Mouse (Mus musculus) stomach, embryonic 14.5 days (tissue): ENCODE measurements around the gene Sox5. TPM values are rescaled to one million over a fixed set of nuclear protein-coding genes. Genes with fewer than 3 reads are reported as not detected.

Experiments
- ATAC-seq: fragments of 200-750 bp; cut with Nextera tagmentation; 2 replicates; pipeline ENCODE4 v1.8.0; 2017; ENCODE audit warnings: low read depth, moderate TSS enrichment; ENCODE audit not compliant: insufficient number of reproducible peaks, insufficient read depth, low FRiP score
- H3K27ac ChIP-seq: fragments of 300-500 bp; sonication (generic); 2 replicates; pipeline ENCODE4 v1.5.1; 2014; ENCODE audit warnings: mild to moderate bottlenecking, low read length, moderate library complexity, mixed read lengths
- H3K27me3 ChIP-seq: fragments of 300-500 bp; sonication (generic); 2 replicates; pipeline ENCODE4 v1.6.1; 2014; ENCODE audit warnings: low read length, control low read depth, mixed read lengths; ENCODE audit not compliant: control insufficient read depth, insufficient read depth
- H3K36me3 ChIP-seq: fragments of 300-500 bp; sonication (generic); 2 replicates; pipeline ENCODE4 v1.6.1; 2014; ENCODE audit warnings: mild to moderate bottlenecking, control low read depth, low read length, moderate library complexity, mixed read lengths; ENCODE audit not compliant: control insufficient read depth, insufficient read depth
- H3K4me1 ChIP-seq: fragments of 300-500 bp; sonication (generic); 2 replicates; pipeline ENCODE4 v1.6.1; 2014; ENCODE audit warnings: low read length, control low read depth, mixed read lengths; ENCODE audit not compliant: control insufficient read depth, insufficient read depth
- H3K4me2 ChIP-seq: fragments of 300-500 bp; sonication (generic); replicated peaks from 2 replicates; pipeline ENCODE4 v1.6.1; 2014; ENCODE audit warnings: low read depth, low read length, control low read depth
- H3K4me3 ChIP-seq: fragments of 300-500 bp; sonication (generic); 2 replicates; pipeline ENCODE4 v1.5.1; 2014; ENCODE audit warnings: low read depth, low read length, control low read depth
- H3K9ac ChIP-seq: fragments of 300-500 bp; sonication (generic); replicated peaks from 2 replicates; pipeline ENCODE4 v1.6.1; 2014; ENCODE audit warnings: low read depth, mild to moderate bottlenecking, control low read depth, low read length, moderate library complexity, mixed read lengths
- H3K9me3 ChIP-seq: fragments of 300-500 bp; sonication (generic); 2 replicates; pipeline ENCODE4 v1.6.1; 2016; ENCODE audit warnings: low read depth, low read length, control low read depth; ENCODE audit not compliant: control insufficient read depth
- WGBS: fragments of 180-500 bp; shearing (Covaris S2); extraction: QIAGEN DNeasy Blood & Tissue Kit; methylation state at CpG from one replicate; pipeline ENCODE4 v1.1.7; 2014; 5-methylcytosine and 5-hydroxymethylcytosine counted together
- polyA plus RNA-seq: library from polyadenylated mRNA; unstranded; fragments of >200 nt; fragmentation: Nextera tagmentation; extraction: Ambion mirVana; gene quantifications from 2 replicates; pipeline ENCODE4 v1.2.1, GENCODE M21; 2014

Sox5 gene
- polyA plus RNA-seq, 1 experiment from 2014 or later = 30.3 TPM

DNA sequence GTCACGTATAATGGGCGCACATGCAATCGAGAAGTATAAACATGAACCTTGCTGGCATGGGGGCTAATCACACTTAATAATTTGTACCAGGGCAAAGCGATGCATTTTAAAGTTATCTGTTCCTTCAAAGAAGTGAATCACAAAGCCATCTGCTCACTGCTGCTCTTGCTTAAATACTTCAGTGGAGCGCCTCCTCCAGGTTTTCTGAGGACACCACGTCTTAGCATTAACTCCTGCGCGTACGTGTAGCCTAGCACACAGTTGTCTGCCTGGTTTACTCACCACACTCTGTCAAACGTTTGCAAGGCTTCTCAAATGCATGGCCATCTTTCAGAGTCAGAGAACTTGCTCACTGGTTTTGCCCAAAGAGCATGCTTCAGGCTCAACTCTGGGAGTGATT lies 35.3 kb downstream of the Sox5 start:
- H3K4me1 ChIP-seq = peaks cover 17% of the 10 kb centered on the region; the same call in 1 of the 2 replicates
- no peak overlapping the region for H3K4me3 ChIP-seq
- 92% methylated on average over 10 of the region's 10 CpGs for WGBS
- no peak overlapping the region for H3K4me2 ChIP-seq
- H3K27ac ChIP-seq = no peak overlapping the region
- ATAC-seq = no peak
- H3K9me3 ChIP-seq = no peaks in the 10 kb centered on the region
- no peaks in the 10 kb centered on the region for H3K36me3 ChIP-seq
- H3K9ac ChIP-seq = no peak overlapping the region
- H3K27me3 ChIP-seq = no peaks in the 10 kb centered on the region

DNA sequence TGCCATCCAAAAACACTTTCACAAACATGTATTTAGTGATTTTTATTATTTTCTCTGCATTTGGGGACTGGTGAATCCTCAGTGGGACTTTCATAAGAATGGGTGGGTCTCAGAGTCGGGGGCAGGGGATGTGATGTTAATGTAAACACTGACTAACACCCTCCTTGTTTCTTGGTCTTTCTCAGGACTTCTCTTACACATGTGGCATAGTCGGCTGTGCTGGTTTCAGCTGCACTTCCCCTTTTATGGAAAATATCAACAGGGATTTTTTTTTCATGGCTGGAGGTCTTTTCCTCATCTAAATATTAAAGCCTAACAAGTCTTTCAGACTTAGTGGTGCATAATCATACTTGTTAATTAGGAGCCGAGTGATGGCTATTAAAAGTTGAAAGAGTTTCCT lies 39.2 kb downstream of the Sox5 start:
- H3K27ac ChIP-seq = no peak overlapping the region; the same call in 1 of the 2 replicates
- no peaks in the 10 kb centered on the region for H3K9me3 ChIP-seq
- H3K9ac ChIP-seq = no peak overlapping the region
- H3K27me3 ChIP-seq = no peaks in the 10 kb centered on the region
- no peak overlapping the region for H3K4me2 ChIP-seq
- H3K36me3 ChIP-seq = no peaks in the 10 kb centered on the region
- ATAC-seq = no peak
- peaks cover 17% of the 10 kb centered on the region; the same call in 1 of the 2 replicates for H3K4me1 ChIP-seq
- WGBS = 32% methylated on average over 3 of the region's 3 CpGs
- H3K4me3 ChIP-seq = no peak overlapping the region

DNA sequence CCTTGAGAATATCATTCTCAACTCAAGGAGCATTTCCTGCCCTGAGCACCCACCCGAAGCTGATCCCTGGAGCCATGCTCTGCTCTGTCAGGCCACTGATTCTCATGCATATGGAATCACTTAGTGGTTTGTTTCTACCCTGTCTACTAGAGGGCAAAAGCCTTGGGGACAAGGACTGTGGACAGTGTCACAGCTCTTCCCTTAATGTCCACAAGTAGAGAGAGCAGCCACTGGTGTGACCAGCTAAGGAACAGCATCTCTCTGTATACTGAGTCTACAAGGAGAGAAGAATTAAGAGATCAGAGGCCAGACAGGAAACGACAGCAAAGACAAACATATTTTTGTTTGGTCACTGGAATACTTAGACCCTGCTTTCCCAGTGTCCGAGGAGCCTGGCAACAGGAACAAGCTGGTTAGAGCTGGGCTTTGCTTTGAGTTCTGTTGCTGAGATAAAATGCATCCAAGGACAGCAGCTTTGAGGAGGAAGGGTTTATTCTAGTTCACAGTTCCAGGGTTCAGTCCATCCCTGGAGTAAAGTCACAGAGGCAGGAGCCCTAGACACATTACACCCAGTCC lies 40.6 kb downstream of the Sox5 start:
- ATAC-seq = no peak
- Histone ChIP-seq H3K27ac (no peak overlapping the region), H3K4me3 (no peak overlapping the region), H3K9me3 (no peaks in the 10 kb centered on the region), H3K4me1 (peaks cover 17% of the 10 kb centered on the region; the same call in 1 of the 2 replicates), H3K4me2 (no peak overlapping the region), H3K36me3 (no peaks in the 10 kb centered on the region), H3K9ac (no peak overlapping the region), H3K27me3 (no peaks in the 10 kb centered on the region)
- WGBS = 52% methylated on average over 3 of the region's 3 CpGs

DNA sequence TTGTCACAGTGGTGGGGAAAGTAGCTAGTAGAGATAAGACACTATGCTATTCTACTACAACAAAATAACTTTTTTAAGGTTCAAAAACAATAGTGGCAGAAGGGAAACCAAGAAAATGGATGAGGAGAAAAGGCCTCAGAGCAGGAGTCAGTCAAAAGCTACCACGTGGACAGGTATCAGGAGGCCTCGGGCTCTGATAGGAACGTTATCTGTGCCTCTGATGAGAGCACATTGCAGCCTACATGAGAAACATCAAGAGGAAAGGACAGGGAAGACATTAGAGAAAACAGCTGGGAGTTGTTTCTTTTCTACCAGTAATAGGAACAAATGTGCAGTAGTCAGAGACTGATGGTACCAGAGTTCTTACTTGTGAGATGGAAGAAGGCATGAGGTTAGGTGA lies 41.4 kb downstream of the Sox5 start:
- no peaks in the 10 kb centered on the region for H3K9me3 ChIP-seq
- no peaks in the 10 kb centered on the region for H3K27me3 ChIP-seq
- H3K9ac ChIP-seq = no peak overlapping the region
- H3K36me3 ChIP-seq = no peaks in the 10 kb centered on the region
- H3K27ac ChIP-seq = no peak overlapping the region
- 85% methylated on average over 3 of the region's 3 CpGs for WGBS
- no peak for ATAC-seq
- no peak overlapping the region for H3K4me2 ChIP-seq
- H3K4me3 ChIP-seq = no peak overlapping the region
- H3K4me1 ChIP-seq = peaks cover 17% of the 10 kb centered on the region; the same call in 1 of the 2 replicates

DNA sequence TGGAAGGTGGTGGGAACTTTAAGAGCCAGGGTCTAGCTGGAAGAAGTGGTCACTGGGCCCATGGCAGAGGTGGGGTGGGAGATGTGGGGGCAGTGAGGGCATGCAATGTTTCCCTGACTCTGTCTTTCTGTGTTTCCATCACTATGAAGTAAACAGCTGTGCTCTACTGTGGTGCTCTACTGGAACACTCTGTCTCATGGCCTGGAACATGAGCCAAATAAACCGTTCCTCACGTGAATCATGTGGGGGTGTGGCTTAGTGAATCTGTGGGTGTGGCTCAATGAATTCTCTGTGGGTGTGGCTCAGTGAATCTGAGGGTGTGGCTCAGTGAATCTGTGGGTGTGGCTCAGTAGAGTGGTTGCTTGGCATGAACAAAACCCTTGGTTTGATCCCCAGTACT lies 42.0 kb downstream of the Sox5 start:
- no peak for ATAC-seq
- Histone ChIP-seq H3K9ac (no peak overlapping the region), H3K27me3 (no peaks in the 10 kb centered on the region), H3K36me3 (no peaks in the 10 kb centered on the region), H3K9me3 (no peaks in the 10 kb centered on the region), H3K4me3 (no peak overlapping the region), H3K27ac (no peak overlapping the region), H3K4me2 (no peak overlapping the region), H3K4me1 (peaks cover 15% of the 10 kb centered on the region; the same call in 1 of the 2 replicates)
- WGBS = 82% methylated on average over 2 of the region's 2 CpGs

DNA sequence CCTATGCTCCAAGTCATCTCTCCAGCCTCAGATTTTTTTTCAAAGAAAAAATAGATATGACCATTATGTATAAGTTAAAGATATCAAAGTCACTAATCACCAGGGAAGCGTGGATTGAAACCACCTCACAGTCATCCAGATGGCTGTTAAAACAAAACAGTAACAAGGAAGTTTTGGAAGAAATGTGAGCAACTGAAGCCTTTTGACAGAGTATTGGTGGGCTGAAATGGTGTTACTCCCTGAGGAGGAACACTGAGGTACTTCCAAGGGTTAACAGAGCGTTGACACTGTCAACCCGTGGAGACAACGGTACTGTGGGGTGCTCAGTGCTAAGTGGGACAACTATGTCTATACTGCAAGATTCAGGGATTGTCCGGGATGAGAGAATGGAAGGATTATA lies 44.0 kb downstream of the Sox5 start:
- H3K4me3 ChIP-seq = no peak overlapping the region
- H3K9me3 ChIP-seq = no peaks in the 10 kb centered on the region
- WGBS = 85% methylated on average over 5 of the region's 5 CpGs
- no peaks in the 10 kb centered on the region for H3K36me3 ChIP-seq
- no peaks in the 10 kb centered on the region for H3K27me3 ChIP-seq
- no peak overlapping the region for H3K27ac ChIP-seq
- H3K9ac ChIP-seq = no peak overlapping the region
- no peaks in the 10 kb centered on the region for H3K4me1 ChIP-seq
- ATAC-seq = no peak
- H3K4me2 ChIP-seq = no peak overlapping the region

DNA sequence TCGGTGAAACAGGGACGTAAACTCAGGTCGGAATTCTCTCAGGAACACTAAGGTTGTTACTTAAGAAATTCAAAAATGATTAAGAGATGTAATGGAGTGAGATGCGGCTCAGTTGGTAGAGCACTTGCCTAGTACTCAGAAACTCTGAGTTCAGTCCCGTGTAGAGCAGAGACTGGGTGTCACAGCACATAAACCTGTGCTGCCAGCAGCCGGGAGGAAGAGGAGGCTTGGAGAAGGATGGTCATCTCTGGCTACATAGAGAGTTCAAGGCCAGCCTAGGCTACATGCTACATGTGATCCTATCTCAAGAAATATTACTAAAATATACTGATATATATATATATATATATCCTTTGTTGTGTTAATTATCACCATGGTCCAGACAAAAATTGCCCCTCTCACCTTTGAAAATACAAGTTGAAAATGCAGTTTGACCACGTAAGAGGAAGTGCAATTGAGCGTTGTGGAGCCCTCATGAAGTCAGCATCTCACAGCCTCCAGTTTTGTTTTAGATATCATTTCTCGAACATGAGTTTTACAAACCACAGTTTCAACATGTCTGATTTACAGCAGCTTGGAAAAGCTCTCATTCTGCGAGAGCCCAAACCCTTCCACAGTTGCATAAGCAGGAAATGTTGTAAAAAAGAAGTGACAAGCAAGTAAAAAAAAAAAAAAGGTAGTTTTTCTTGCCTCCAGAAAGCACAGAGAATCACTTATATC lies 50.4 kb downstream of the Sox5 start:
- ATAC-seq = no peak
- no peak overlapping the region for H3K4me3 ChIP-seq
- H3K9ac ChIP-seq = no peak overlapping the region
- H3K27ac ChIP-seq = no peak overlapping the region
- WGBS = 87% methylated on average over 10 of the region's 10 CpGs
- H3K9me3 ChIP-seq = no peaks in the 10 kb centered on the region
- no peaks in the 10 kb centered on the region for H3K36me3 ChIP-seq
- H3K4me1 ChIP-seq = no peaks in the 10 kb centered on the region
- no peaks in the 10 kb centered on the region for H3K27me3 ChIP-seq
- H3K4me2 ChIP-seq = no peak overlapping the region

DNA sequence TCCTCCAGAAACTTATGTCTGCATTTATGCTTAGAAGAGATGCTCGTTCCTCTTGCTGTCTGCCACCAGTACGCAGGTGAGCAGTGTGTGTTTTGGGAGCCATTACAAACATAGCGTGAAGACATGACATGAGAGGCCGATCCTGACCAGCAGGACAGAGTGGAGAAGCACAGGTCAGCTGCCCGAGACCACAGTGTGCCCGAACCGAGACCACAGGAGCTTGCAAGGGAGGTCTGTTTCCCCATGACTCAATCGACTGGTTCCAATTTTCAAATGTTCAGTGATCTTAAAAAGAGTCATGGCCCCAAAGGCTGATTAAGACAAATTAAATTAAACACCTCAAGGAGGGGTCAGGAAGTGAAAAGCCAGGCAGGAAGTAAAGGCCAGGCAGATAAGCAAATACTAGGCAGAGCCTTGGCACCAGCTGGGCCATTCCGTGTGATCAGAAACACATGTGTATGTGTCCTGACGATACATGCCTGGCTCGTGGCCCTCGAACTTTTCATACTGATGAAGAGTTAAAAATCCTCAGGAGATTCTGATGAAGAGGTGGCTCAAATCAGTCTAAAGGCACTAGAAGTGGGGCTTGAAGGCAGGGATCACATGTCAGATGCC lies 58.1 kb downstream of the Sox5 start:
- H3K9ac ChIP-seq = no peak overlapping the region
- no peaks in the 10 kb centered on the region for H3K4me1 ChIP-seq
- no peak for ATAC-seq
- H3K36me3 ChIP-seq = no peaks in the 10 kb centered on the region
- H3K4me3 ChIP-seq = no peak overlapping the region
- H3K27me3 ChIP-seq = no peaks in the 10 kb centered on the region
- H3K4me2 ChIP-seq = no peak overlapping the region
- H3K9me3 ChIP-seq = no peaks in the 10 kb centered on the region
- WGBS = 65% methylated on average over 12 of the region's 12 CpGs
- H3K27ac ChIP-seq = no peak overlapping the region
